ENCODE assay signal across 11 mouse cellular contexts in genomic region chr11:70435476-70435875, GRCm38 (mm10). TPM values are rescaled to one million over a fixed set of nuclear protein-coding genes. Genes with fewer than 3 reads are reported as not detected.
DNase-seq lines count a peak whose midpoint lies in the region; ATAC-seq and TF ChIP-seq lines count a peak whose summit lies in the region.
"Had no signal": no experiment of that assay in that cellular context is flagged by ENCODE, and none has a peak within 500 bp of the region (broad histone marks: within the 10 kb centered on the region; RNA-seq: fewer than 3 reads in every experiment).

No protein-coding gene starts in this region.

- H3K4me1 ChIP-seq in limb, embryonic 14.5 days (ENCODE audit: control insufficient read depth, insufficient read depth, low read length), result peaks cover 17% of the 10 kb centered on the region
- peaks cover 37% of the 10 kb centered on the region for H3K4me1 ChIP-seq in limb, embryonic 10.5 days
- peaks cover 35% of the 10 kb centered on the region for H3K4me1 ChIP-seq in bone marrow macrophage, adult 2 months (ENCODE audit: control insufficient read depth, insufficient read depth, low read length)

- H3K4me2 ChIP-seq in limb, embryonic 14.5 days (replicated peaks; ENCODE audit: low read depth, low read length, severe bottlenecking), result no peak overlapping the region
- H3K4me2 ChIP-seq: heart, embryonic 15.5 days had no signal

- no peaks in the 10 kb centered on the region for H3K9me3 ChIP-seq in limb, embryonic 14.5 days (ENCODE audit: control insufficient read depth, low read length)
- no peaks in the 10 kb centered on the region for H3K9me3 ChIP-seq in limb, embryonic 10.5 days (replicated peaks)
- H3K9me3 ChIP-seq: heart, embryonic 15.5 days had no signal

- TF ChIP-seq POLR2A in limb, embryonic 14.5 days (IDR thresholded peaks at IDR 0.05; ENCODE audit: borderline replicate concordance, extremely low read depth, insufficient read depth, insufficient read length), result no peak
- no peak for TF ChIP-seq POLR2A in bone marrow macrophage, adult 2 months (IDR thresholded peaks at IDR 0.05; ENCODE audit: borderline replicate concordance, low read depth, low read length)

- TF ChIP-seq CTCF in bone marrow macrophage, adult 2 months (IDR thresholded peaks at IDR 0.05; ENCODE audit: low read depth, low read length), result 0 out of 2 replicates have a peak, but pooled peaks have one; percentile 20

- H3K4me3 ChIP-seq in limb, embryonic 14.5 days (replicated peaks; ENCODE audit: low read length), result no peak overlapping the region
- H3K4me3 ChIP-seq in limb, embryonic 10.5 days, result no peak overlapping the region
- H3K4me3 ChIP-seq in bone marrow macrophage, adult 2 months (ENCODE audit: insufficient read depth, low read length), result peak overlapping the region; percentile 70
- H3K4me3 ChIP-seq: heart, embryonic 15.5 days had no signal

- WGBS in limb, embryonic 14.5 days, result 54% methylated on average over 4 of the region's 5 CpGs
- 77% methylated on average over 5 of the region's 5 CpGs for WGBS in limb, embryonic 10.5 days

- no peaks in the 10 kb centered on the region for H3K27me3 ChIP-seq in limb, embryonic 14.5 days (ENCODE audit: control insufficient read depth, insufficient read depth, low read length)
- no peaks in the 10 kb centered on the region for H3K27me3 ChIP-seq in limb, embryonic 10.5 days (ENCODE audit: low read depth, poor library complexity, severe bottlenecking)
- H3K27me3 ChIP-seq: heart, embryonic 15.5 days had no signal

- peak overlapping the region; percentile 16; the same call in 1 of the 2 replicates for H3K9ac ChIP-seq in limb, embryonic 14.5 days (ENCODE audit: low read depth, low read length, severe bottlenecking)
- H3K9ac ChIP-seq: heart, embryonic 15.5 days had no signal

- no peak overlapping the region for H3K27ac ChIP-seq in limb, embryonic 14.5 days (replicated peaks; ENCODE audit: low read depth, low read length)
- no peak overlapping the region for H3K27ac ChIP-seq in limb, embryonic 10.5 days
- peak overlapping the region; percentile 92 for H3K27ac ChIP-seq in bone marrow macrophage, adult 2 months (ENCODE audit: insufficient read depth, low read depth, low read length)
- H3K27ac ChIP-seq: heart, embryonic 15.5 days had no signal

- DNase-seq in limb, embryonic 14.5 days (ENCODE audit: low spot score), result no peak
- DNase-seq in limb, embryonic 10.5 days (ENCODE audit: low spot score), result no peak
- peak; percentile 51 to 73 for DNase-seq in thymus, adult 18-20 months
- no peak for DNase-seq in c-Kit-positive CD71-positive TER-119-positive erythroid progenitor cells, embryonic 14.5 days (ENCODE audit: low spot score)
- no peak for DNase-seq in gastrocnemius, postnatal 10 days
- DNase-seq: cerebellum, adult 11 months; embryo, embryonic 11 days; kidney, adult 9 months had no signal

- ATAC-seq in limb, embryonic 14.5 days (ENCODE audit: low FRiP score, low read depth), result no peak
- ATAC-seq in CD4-positive, CD25-positive, alpha-beta regulatory T cell, adult 4 months, result peak; percentile 17

- peaks cover 48% of the 10 kb centered on the region for H3K36me3 ChIP-seq in limb, embryonic 14.5 days (ENCODE audit: control insufficient read depth, insufficient read depth, low read length)
- peaks cover 54% of the 10 kb centered on the region for H3K36me3 ChIP-seq in limb, embryonic 10.5 days

RNA-seq across cellular contexts. Expression of gene Arrb2, which starts 3.0 kb away (rescaled TPM):
- polyA plus RNA-seq in limb, embryonic 14.5 days (2012; rRNA removed), result 48.7 and 53.6 TPM in 2 replicates
- polyA plus RNA-seq in limb, embryonic 14.5 days (2014; fragmentation: Nextera tagmentation; extraction: Ambion mirVana), result 18.5 and 21.5 TPM in 2 replicates
- 24.6 and 25.5 TPM in 2 replicates for polyA plus RNA-seq in limb, embryonic 10.5 days (2016; fragmentation: Nextera tagmentation; extraction: Ambion mirVana)
- polyA plus RNA-seq in CD4-positive, CD25-positive, alpha-beta regulatory T cell, adult 4 months (2017; shearing (Covaris generic)), result 10 to 100 TPM; 47.0 to 64.1 TPM
- polyA plus RNA-seq in bone marrow macrophage, adult 2 months (2012; ENCODE audit: insufficient read depth, insufficient read length, missing spikeins), result 520 and 549 TPM in 2 replicates
- 10 to 100 TPM; 11.0 TPM for total RNA-seq in gastrocnemius, postnatal 10 days (2021)

RNA-seq across cellular contexts. Expression of gene Med11, which starts 16.2 kb away (rescaled TPM):
- polyA plus RNA-seq in limb, embryonic 14.5 days (2012; rRNA removed), result 27.6 and 32.4 TPM in 2 replicates
- polyA plus RNA-seq in limb, embryonic 14.5 days (2014; fragmentation: Nextera tagmentation; extraction: Ambion mirVana), result 44.8 and 47.4 TPM in 2 replicates
- 48.4 and 51.5 TPM in 2 replicates for polyA plus RNA-seq in limb, embryonic 10.5 days (2016; fragmentation: Nextera tagmentation; extraction: Ambion mirVana)
- polyA plus RNA-seq in CD4-positive, CD25-positive, alpha-beta regulatory T cell, adult 4 months (2017; shearing (Covaris generic)), result 10 to 100 TPM; 84.3 to 85.7 TPM
- 40.5 and 41.6 TPM in 2 replicates for polyA plus RNA-seq in bone marrow macrophage, adult 2 months (2012; ENCODE audit: insufficient read depth, insufficient read length, missing spikeins)
- total RNA-seq in gastrocnemius, postnatal 10 days (2021), result 10 to 100 TPM in 1 of 2 experiments, 1 to 10 TPM in 1; 7.6 to 11.0 TPM

RNA-seq across cellular contexts. Expression of gene Zmynd15, which starts 23.8 kb away (rescaled TPM):
- 1.1 and 1.4 TPM in 2 replicates for polyA plus RNA-seq in limb, embryonic 14.5 days (2012; rRNA removed)
- 0.46 and 0.92 TPM in 2 replicates for polyA plus RNA-seq in limb, embryonic 14.5 days (2014; fragmentation: Nextera tagmentation; extraction: Ambion mirVana)
- polyA plus RNA-seq in limb, embryonic 10.5 days (2016; fragmentation: Nextera tagmentation; extraction: Ambion mirVana), result 0.09 TPM in 1 of 2 replicates, not detected in the other
- polyA plus RNA-seq in CD4-positive, CD25-positive, alpha-beta regulatory T cell, adult 4 months (2017; shearing (Covaris generic)), result not detected
- 21.7 and 23.7 TPM in 2 replicates for polyA plus RNA-seq in bone marrow macrophage, adult 2 months (2012; ENCODE audit: insufficient read depth, insufficient read length, missing spikeins)
- 1 to 10 TPM in 1 of 2 experiments, under 1 TPM in 1; 0.52 to 1.6 TPM for total RNA-seq in gastrocnemius, postnatal 10 days (2021)

RNA-seq across cellular contexts. Expression of gene Cxcl16, which starts 24.3 kb away (rescaled TPM):
- polyA plus RNA-seq in limb, embryonic 14.5 days (2012; rRNA removed), result 4.4 and 5.9 TPM in 2 replicates
- 4.3 and 6.3 TPM in 2 replicates for polyA plus RNA-seq in limb, embryonic 14.5 days (2014; fragmentation: Nextera tagmentation; extraction: Ambion mirVana)
- 0.49 TPM in 2 replicates for polyA plus RNA-seq in limb, embryonic 10.5 days (2016; fragmentation: Nextera tagmentation; extraction: Ambion mirVana)
- polyA plus RNA-seq in CD4-positive, CD25-positive, alpha-beta regulatory T cell, adult 4 months (2017; shearing (Covaris generic)), result under 1 TPM; 0.43 to 0.87 TPM
- 434 and 456 TPM in 2 replicates for polyA plus RNA-seq in bone marrow macrophage, adult 2 months (2012; ENCODE audit: insufficient read depth, insufficient read length, missing spikeins)
- 1 to 10 TPM; 3.4 to 5.1 TPM for total RNA-seq in gastrocnemius, postnatal 10 days (2021)

RNA-seq across cellular contexts. Expression of gene Pelp1, which starts 25.6 kb away (rescaled TPM):
- 37.1 and 45.2 TPM in 2 replicates for polyA plus RNA-seq in limb, embryonic 14.5 days (2012; rRNA removed)
- 34.8 and 38.1 TPM in 2 replicates for polyA plus RNA-seq in limb, embryonic 14.5 days (2014; fragmentation: Nextera tagmentation; extraction: Ambion mirVana)
- 63.0 and 65.1 TPM in 2 replicates for polyA plus RNA-seq in limb, embryonic 10.5 days (2016; fragmentation: Nextera tagmentation; extraction: Ambion mirVana)
- polyA plus RNA-seq in CD4-positive, CD25-positive, alpha-beta regulatory T cell, adult 4 months (2017; shearing (Covaris generic)), result 1 to 10 TPM; 4.4 to 7.7 TPM
- polyA plus RNA-seq in bone marrow macrophage, adult 2 months (2012; ENCODE audit: insufficient read depth, insufficient read length, missing spikeins), result 19.3 and 21.2 TPM in 2 replicates
- total RNA-seq in gastrocnemius, postnatal 10 days (2021), result 10 to 100 TPM; 20.2 to 21.4 TPM

Comparison
In these comparisons a context has a peak if more than half of its experiments do, and no peak if none do; other contexts are left out.
1. DNase-seq: peak in thymus, adult 18-20 months (2 of 2); none in limb, embryonic 14.5 days (single experiment), limb, embryonic 10.5 days (single experiment), c-Kit-positive CD71-positive TER-119-positive erythroid progenitor cells, embryonic 14.5 days (single experiment) and gastrocnemius, postnatal 10 days (single experiment).